Mouse (Mus musculus) heart, adult 2 months (tissue): ENCODE measurements around the gene Capn7. TPM values are rescaled to one million over a fixed set of nuclear protein-coding genes. Genes with fewer than 3 reads are reported as not detected.

Experiments used
- DNase-seq, 2 experiments: peaks; one replicate each; pipeline ENCODE4 v3.0.0; 2021
- H3K27ac ChIP-seq: fragments of 200-600 bp; 2 replicates; pipeline ENCODE4 v1.8.1; 2022
- H3K27me3 ChIP-seq: fragments of 200-500 bp; 2 replicates; pipeline ENCODE4 v1.6.1; 2012; ENCODE audit warnings: mild to moderate bottlenecking, low read length, inconsistent platforms, mixed read lengths; ENCODE audit not compliant: control insufficient read depth, insufficient read depth
- H3K36me3 ChIP-seq: fragments of 200-500 bp; 2 replicates; pipeline ENCODE4 v1.6.1; 2012; ENCODE audit warnings: low read length, inconsistent platforms; ENCODE audit not compliant: control insufficient read depth, insufficient read depth
- H3K4me1 ChIP-seq: fragments of 200-500 bp; 2 replicates; pipeline ENCODE4 v1.6.1; 2011; ENCODE audit warnings: low read length; ENCODE audit not compliant: control insufficient read depth, insufficient read depth
- H3K4me3 ChIP-seq: fragments of 200-600 bp; 2 replicates; pipeline ENCODE4 v1.8.1; 2022
- H3K79me2 ChIP-seq: fragments of 200-500 bp; replicated peaks from 2 replicates; pipeline ENCODE4 v1.6.1; 2012; ENCODE audit warnings: mild to moderate bottlenecking, inconsistent platforms, low read length, moderate library complexity, mixed read lengths; ENCODE audit not compliant: control insufficient read depth, insufficient read depth
- H3K9ac ChIP-seq: fragments of 200-500 bp; 2 replicates; pipeline ENCODE4 v1.6.1; 2012; ENCODE audit warnings: low read depth, mild to moderate bottlenecking, control low read depth, inconsistent platforms, low read length, mixed read lengths
- CTCF ChIP-seq: fragments of 200-600 bp; IDR thresholded peaks from 2 replicates; pipeline ENCODE4 v1.8.1; 2022; ENCODE audit warnings: antibody characterized with exemption, mild to moderate bottlenecking, moderate library complexity
- EP300 ChIP-seq: fragments of 200-500 bp; IDR thresholded peaks from 2 replicates; pipeline ENCODE4 v1.6.1; 2011; ENCODE audit warnings: low read depth, low read length, control low read depth; ENCODE audit not compliant: insufficient read depth
- POLR2A ChIP-seq: fragments of 200-500 bp; IDR thresholded peaks from 2 replicates; pipeline ENCODE4 v1.6.1; 2011; ENCODE audit warnings: mild to moderate bottlenecking, low read depth, low read length, control low read depth; ENCODE audit not compliant: insufficient read depth
- WGBS: fragments of 180-500 bp; shearing (Covaris S2); methylation state at CpG from one replicate; pipeline ENCODE4 v1.1.7; 2018; 5-methylcytosine and 5-hydroxymethylcytosine counted together
- intact Hi-C: fragments of 180-260 bp; cut with DNase I; formaldehyde crosslinking; loops from one replicate; pipeline ENCODE4 v1.15.1; 2025
- polyA plus RNA-seq: library from polyadenylated mRNA; depleted of rRNA; stranded (reverse); fragments of >200 nt; gene quantifications from 2 replicates; pipeline ENCODE4 v1.2.3, GENCODE M21; 2012
- total RNA-seq, 2 experiments: library from RNA; stranded (reverse); gene quantifications; 2 replicates each; pipeline ENCODE4 v1.2.3; 2021

Gene Capn7
- total and polyA plus RNA-seq, 3 experiments: 15.3 to 32.5 (median 29.6) TPM

DNA sequence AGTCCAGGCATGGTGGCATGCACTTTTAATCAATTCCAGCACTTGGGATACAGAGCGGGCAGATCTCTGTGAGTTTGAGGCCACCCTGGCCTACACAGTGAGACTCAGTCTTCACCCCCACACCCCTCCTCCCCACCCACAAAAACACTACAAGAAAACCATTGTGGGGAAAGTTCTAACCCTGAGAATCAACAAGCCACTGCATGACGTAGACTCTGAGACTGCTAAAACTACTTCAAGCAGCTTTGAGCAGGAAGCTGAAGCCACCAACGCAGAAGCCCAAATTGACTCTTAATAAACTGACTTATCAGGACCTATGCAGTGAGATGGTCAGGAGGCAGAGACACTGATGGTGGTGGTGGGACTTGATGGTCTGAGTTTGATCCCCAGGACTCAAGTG is 62.8 kb downstream of the Capn7 start:
- peaks cover under 1% of the 10 kb centered on the region; the same call in 1 of the 2 replicates for H3K36me3 ChIP-seq
- peaks cover 29% of the 10 kb centered on the region for H3K4me1 ChIP-seq
- no peak for DNase-seq
- H3K27me3 ChIP-seq: no peaks in the 10 kb centered on the region
- 82% methylated on average over 3 of the region's 3 CpGs for WGBS
- no peak for TF ChIP-seq CTCF
- no peak for TF ChIP-seq EP300
- no peak for TF ChIP-seq POLR2A
- no peak overlapping the region for H3K4me3 ChIP-seq
- intact Hi-C loops: no loop called here
- H3K79me2 ChIP-seq: no peaks in the 10 kb centered on the region
- no peak overlapping the region; the same call in 1 of the 2 replicates for H3K27ac ChIP-seq
- H3K9ac ChIP-seq: no peak overlapping the region

DNA sequence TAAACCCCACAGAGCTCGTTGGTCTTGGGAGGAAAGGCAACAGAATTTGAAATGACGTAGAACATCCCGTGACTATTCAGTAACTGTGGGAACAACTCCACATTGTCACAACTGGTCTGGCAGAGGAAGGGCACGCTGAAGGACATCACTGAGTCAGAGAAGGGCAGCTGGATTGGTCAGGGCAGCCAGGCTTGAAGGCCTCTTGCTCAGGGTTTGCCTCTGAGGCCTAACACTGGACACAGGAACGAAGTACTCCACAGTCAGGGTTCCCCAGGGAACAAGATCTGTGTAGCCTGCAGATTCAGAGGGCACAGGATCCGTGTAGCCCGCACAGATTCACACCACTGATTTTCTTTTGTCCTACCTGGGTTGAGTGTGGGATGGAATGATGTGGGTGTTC is 63.8 kb downstream of the Capn7 start:
- H3K4me3 ChIP-seq: no peak overlapping the region
- intact Hi-C loops: loop anchor here (5.0 kb wide), 1 partner anchor 37 kb away; the partner anchor contains the start of gene Sh3bp5
- H3K9ac ChIP-seq: no peak overlapping the region
- no peak for DNase-seq
- 72% methylated on average over 7 of the region's 7 CpGs for WGBS
- no peaks in the 10 kb centered on the region for H3K27me3 ChIP-seq
- TF ChIP-seq CTCF (no peak), EP300 (no peak)
- peak overlapping the region; percentile 26 for H3K27ac ChIP-seq
- H3K4me1 ChIP-seq: peaks cover 31% of the 10 kb centered on the region
- H3K36me3 ChIP-seq: peaks cover 2% of the 10 kb centered on the region; the same call in 1 of the 2 replicates
- H3K79me2 ChIP-seq: no peaks in the 10 kb centered on the region

DNA sequence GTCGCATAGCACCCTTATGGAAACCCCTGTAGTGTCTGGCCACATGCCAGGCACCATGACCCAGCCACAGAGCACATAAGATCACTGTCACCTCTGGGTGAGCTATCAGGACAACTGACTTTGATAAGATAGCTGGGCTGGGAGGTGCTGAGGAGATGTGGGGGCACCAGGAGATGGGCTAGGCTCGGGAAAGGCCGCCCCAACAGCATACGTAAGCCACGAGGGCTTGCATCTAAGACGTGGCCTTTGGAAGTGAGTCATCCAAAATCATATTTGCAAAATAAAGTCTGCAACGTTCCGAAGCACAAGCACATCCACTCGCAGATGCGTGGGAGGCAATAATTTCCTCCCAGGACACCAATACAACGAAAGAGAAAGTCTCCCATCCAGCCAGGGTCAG is 64.5 kb downstream of the Capn7 start:
- peak in 1 of 2 experiments; percentile 40 for DNase-seq
- Histone ChIP-seq H3K4me3 (no peak overlapping the region), H3K36me3 (peaks cover 5% of the 10 kb centered on the region; the same call in 1 of the 2 replicates), H3K79me2 (no peaks in the 10 kb centered on the region), H3K27ac (peak overlapping the region; percentile 26), H3K27me3 (no peaks in the 10 kb centered on the region), H3K4me1 (peaks cover 33% of the 10 kb centered on the region), H3K9ac (no peak overlapping the region)
- WGBS: 32% methylated on average over 11 of the region's 11 CpGs
- TF ChIP-seq CTCF (no peak), POLR2A (no peak), EP300 (no peak)
- intact Hi-C loops: loop anchor here (5.0 kb wide), 1 partner anchor 36 kb away; the partner anchor contains the start of gene Sh3bp5

DNA sequence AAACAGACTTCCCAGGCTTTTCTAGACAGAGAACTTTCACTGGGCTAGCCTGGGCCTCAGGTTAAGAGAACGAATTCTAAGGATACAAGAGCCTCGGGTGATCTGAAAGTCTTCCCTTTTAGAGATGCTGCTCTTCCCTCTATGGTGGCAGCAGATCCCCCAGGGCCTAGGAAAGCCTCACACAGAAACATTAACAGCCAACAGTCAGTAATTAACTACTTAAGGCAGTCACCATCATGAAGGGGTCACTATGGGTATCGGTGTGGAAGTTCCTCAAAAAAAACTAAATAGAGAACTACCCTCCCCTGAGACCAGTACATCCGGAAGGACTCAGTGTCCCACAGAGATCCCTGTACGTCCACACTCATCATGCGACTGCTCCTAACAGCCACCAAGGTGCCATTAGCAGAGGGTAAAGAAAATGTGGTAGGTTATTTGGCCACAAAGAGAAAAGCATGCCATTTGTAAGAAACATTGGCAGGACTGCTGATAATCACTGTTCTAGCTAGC is 65.5 kb downstream of the Capn7 start:
- H3K27me3 ChIP-seq: no peaks in the 10 kb centered on the region
- DNase-seq: no peak
- H3K36me3 ChIP-seq: peaks cover 5% of the 10 kb centered on the region; the same call in 1 of the 2 replicates
- WGBS: 72% methylated on average over 6 of the region's 6 CpGs
- no peaks in the 10 kb centered on the region for H3K79me2 ChIP-seq
- H3K27ac ChIP-seq: peak overlapping the region; percentile 5; the same call in 1 of the 2 replicates
- no peak overlapping the region for H3K9ac ChIP-seq
- intact Hi-C loops: loop anchor here (5.0 kb wide), 1 partner anchor 35 kb away; the partner anchor contains the start of gene Sh3bp5
- no peak for TF ChIP-seq CTCF
- TF ChIP-seq EP300: no peak
- no peak for TF ChIP-seq POLR2A
- no peak overlapping the region for H3K4me3 ChIP-seq
- H3K4me1 ChIP-seq: peaks cover 39% of the 10 kb centered on the region

GRCm38 (mm10) chr14:31402693-31403092 is 66.3 kb downstream of the Capn7 start:
- Histone ChIP-seq H3K36me3 (peaks cover 5% of the 10 kb centered on the region; the same call in 1 of the 2 replicates), H3K4me3 (no peak overlapping the region), H3K79me2 (no peaks in the 10 kb centered on the region), H3K27ac (no peak overlapping the region; the same call in 1 of the 2 replicates), H3K4me1 (peaks cover 41% of the 10 kb centered on the region), H3K9ac (no peak overlapping the region), H3K27me3 (no peaks in the 10 kb centered on the region)
- no peak for TF ChIP-seq CTCF
- TF ChIP-seq EP300: no peak
- TF ChIP-seq POLR2A: no peak
- intact Hi-C loops: loop anchor here (5.0 kb wide), 1 partner anchor 35 kb away; the partner anchor contains the start of gene Sh3bp5
- WGBS: 75% methylated on average over 5 of the region's 5 CpGs
- DNase-seq: no peak

GRCm38 (mm10) chr14:31403556-31403955 is 67.1 kb downstream of the Capn7 start:
- WGBS: 51% methylated on average over 9 of the region's 9 CpGs
- Histone ChIP-seq H3K4me1 (peaks cover 44% of the 10 kb centered on the region), H3K4me3 (no peak overlapping the region), H3K9ac (no peak overlapping the region), H3K36me3 (peaks cover 8% of the 10 kb centered on the region), H3K27ac (peak overlapping the region; percentile 47; the same call in 1 of the 2 replicates), H3K27me3 (no peaks in the 10 kb centered on the region), H3K79me2 (no peaks in the 10 kb centered on the region)
- DNase-seq: peak in 1 of 2 experiments; percentile 24
- intact Hi-C loops: loop anchor here (5.0 kb wide), 1 partner anchor 34 kb away; the partner anchor contains the start of gene Sh3bp5
- no peak for TF ChIP-seq EP300
